Mouse (Mus musculus): ENCODE measurements around the gene Trpm6.

GRCm38 (mm10) chr19:18846336-18846735 lies 96.6 kb downstream of the Trpm6 start:
- TF ChIP-seq CTCF (IDR thresholded peaks at IDR 0.05) (no peak), EP300 (IDR thresholded peaks at IDR 0.05) (no peak)

Data from lung, postnatal 0 days (tissue).